Mouse (Mus musculus): ENCODE data around the gene Lactb.
"Not testable (repeated sequence)": the region's sequence is repeated elsewhere in the genome, so short reads cannot be mapped to it uniquely, and the experiment has no call there.

The Lactb gene

DNA sequence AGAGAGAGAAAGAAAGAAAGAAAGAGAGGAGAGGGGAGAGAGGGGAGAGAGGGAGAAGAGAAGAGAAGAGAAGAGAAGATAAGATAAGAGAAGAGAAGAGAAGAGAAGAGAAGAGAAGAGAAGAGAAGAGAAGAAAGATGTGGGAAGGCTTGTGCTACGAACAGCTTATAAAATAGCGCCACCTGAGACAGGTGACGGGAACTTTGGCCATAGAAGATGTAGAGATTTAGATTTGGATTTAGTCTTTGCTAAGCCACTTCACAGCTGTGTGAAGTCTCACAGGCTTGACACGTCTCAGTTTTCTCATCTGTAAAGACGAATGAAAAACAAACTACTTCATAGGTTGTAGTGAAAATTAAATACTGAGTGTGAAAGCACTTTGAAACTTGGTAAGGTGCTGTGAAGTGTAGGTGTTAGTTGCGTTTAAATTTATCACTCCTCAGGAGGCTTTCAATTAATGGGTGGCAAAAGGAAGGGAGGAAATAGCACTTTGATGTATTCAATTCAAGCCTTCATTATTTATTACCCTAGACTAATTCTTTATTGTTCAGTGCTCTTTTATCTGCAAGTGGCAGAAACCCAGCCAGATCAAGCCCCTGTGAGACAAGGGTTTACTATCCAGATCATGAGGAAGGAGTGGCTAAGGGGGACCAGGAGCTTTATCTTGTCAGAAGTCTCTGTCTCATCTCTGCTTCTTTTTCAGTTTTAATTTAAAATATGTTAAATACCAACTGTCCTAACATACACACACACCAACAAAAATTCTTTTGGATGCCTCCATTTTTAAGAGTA is 54.6 kb downstream of the Lactb start:
- DNase-seq (ENCODE audit: low spot score in 2 of 2): no peak

DNA sequence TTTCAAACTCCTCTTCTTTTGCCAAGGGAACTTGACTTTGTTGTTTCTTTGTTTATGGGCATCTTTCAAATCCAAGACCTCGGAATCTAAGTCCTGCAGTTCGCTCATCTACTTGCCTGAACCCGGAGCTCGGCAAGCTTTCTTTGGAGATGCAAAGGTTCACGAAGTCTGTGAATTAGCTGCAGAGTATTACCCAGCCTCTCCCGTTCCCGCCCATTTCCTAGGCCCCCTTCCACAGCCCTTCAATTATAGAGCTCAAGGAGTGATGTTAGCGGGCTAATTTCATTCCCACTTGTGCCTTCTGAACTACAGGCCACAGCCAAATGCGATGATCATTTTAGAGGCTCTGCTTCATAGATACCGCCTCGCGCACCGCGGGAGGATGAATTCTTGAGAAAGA is 55.3 kb downstream of the Lactb start:
- no peak for DNase-seq (ENCODE audit: low spot score in 2 of 2)

DNA sequence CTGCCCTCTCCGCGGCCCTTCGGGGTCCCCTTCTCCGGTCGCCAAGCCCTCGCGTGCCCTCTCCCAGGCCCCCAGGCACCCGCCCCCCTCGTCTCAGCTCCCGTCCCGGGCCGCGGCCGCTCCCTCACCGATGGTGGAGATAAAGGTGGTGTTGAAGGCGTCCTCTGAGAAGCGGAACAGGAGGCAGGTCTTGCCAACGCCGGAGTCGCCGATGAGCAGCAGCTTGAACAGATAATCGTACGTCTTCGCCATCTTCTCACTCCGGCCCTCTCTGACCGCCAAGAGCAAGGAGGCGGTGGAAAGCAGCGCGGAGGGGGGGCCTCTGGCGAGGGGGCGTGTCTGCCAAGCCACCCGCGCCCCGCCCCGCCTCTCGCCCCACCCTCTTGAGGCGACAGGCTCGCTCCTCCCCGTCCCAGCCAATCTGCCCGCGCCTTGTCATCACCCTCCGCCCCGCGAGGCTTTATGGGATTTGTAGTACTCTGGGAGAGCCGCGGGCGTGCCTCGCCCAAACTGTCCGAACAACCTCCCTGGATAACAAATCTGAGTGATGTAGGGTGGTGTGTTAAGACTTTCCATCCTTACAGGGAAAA is 55.8 kb downstream of the Lactb start, which contains the start of gene Rab8b:
Rab8b (minus strand) TSS at position 306 of the 590 bp plus-strand sequence.
- DNase-seq (ENCODE audit: low spot score in 2 of 2): peak; percentile 84 to 96

- no peak for DNase-seq (ENCODE audit: low spot score in 2 of 2)
Measured at GRCm38 (mm10) chr9:66918672-66919330, 56.5 kb downstream of the Lactb start.

DNA sequence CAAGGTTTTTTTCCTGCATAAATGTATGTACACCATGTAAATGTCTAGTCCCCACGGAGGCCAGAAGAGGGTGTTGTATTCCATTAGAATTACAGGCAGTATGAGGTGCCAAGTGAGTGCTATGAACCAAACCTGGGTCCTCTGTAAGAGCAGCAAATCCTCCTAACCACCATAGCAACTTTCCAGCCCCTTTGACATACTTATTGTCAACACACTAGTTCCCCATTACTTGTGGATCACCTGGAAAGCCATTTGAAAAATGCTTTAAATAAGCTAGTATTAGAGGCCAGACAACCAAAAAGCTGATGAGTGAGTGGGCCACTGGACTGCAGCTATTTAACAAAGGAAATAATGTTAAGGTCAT is 57.4 kb downstream of the Lactb start:
- no peak for DNase-seq (ENCODE audit: low spot score in 2 of 2)

- no peak for DNase-seq (ENCODE audit: low spot score in 2 of 2)
Measured at GRCm38 (mm10) chr9:66917216-66917891, 57.9 kb downstream of the Lactb start.

DNA sequence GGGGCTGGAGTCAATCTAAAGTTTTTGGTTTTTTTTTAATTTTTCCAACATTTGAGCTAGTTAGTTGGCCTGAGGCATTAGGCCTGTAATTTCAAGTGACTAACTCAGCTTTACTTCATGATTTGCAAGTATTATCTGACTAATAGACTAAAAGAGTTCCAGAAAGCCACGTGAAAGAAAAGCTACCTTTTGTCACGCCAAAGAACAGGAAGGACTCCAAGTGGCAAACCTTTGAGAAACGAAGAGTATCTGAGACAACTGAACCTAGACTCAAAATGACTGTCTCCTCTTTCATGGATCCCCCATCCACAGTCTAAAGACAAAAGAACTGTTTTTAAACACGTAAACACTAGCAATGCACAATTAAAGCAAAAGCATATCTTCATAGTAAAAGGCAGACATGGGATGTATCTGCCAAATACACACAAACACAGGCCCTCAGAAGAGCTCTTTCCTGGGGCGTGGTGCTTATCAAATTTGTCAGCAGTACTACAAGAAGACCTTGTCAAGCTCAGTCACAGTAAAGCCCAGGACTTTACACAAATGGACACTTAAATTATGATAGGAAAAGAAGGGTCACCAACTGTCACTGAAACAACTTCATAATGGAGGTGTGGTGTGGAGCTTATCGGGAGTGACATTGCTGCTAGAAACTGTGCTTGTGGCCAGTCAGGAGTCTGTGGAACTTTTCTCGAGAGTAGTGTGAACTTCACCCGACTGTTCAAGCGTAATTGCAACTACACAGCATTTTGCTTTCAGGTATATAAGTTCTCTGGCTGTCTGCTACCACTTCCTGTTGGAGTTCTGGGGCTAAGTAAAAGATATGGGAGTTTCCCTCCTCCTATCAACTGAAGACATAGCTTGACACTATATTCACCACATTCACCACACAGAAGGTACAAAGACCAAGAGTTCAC is 59.2 kb downstream of the Lactb start:
- no peak for DNase-seq (ENCODE audit: low spot score in 2 of 2)

GRCm38 (mm10) chr9:66915401-66915800 is 59.9 kb downstream of the Lactb start:
- DNase-seq (ENCODE audit: low spot score in 2 of 2): no peak

DNA sequence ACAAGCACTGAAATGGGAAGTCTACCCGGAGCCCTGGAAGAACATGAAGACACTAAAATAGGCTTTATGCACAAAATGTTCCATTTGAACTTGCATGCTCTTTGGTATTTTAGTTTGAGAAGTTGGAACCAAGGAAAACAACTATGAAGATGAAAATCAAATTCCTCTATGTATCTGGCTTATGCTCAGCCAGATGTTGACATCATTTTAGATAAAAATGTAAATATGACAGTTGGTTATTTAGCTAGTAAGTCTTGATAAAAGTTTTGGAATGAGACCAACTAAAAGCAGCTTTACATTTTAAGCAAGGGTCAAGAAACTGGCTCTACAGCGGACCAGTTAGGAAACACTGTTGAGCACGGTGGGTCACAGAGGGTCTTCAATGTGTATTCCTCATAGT is 60.7 kb downstream of the Lactb start:
- no peak for DNase-seq (ENCODE audit: low spot score in 2 of 2)

- DNase-seq (ENCODE audit: low spot score in 2 of 2): not testable (repeated sequence)
Measured at GRCm38 (mm10) chr9:66913254-66913934, 61.9 kb downstream of the Lactb start.

DNA sequence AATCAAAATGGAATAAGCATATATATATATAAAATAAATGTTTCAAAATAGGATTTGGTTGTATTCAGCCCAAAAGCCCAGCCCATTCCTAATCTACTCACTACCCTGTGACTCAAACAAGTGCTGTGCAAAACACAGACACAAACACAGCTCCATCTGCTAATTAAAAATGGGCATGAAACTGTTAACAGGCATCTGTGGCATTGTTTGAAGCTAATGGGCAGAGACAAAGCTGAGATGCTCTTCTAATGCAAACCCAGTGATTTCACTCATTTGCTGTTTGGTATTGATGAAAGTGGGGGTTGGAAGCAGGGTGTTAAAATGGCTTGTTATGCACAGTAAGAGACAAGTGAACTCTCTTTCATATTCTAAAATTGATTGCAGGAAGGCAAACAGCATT is 63.0 kb downstream of the Lactb start:
- DNase-seq (ENCODE audit: low spot score in 2 of 2): no peak

GRCm38 (mm10) chr9:66910677-66911076 is 64.6 kb downstream of the Lactb start:
- no peak for DNase-seq (ENCODE audit: low spot score in 2 of 2)

DNA sequence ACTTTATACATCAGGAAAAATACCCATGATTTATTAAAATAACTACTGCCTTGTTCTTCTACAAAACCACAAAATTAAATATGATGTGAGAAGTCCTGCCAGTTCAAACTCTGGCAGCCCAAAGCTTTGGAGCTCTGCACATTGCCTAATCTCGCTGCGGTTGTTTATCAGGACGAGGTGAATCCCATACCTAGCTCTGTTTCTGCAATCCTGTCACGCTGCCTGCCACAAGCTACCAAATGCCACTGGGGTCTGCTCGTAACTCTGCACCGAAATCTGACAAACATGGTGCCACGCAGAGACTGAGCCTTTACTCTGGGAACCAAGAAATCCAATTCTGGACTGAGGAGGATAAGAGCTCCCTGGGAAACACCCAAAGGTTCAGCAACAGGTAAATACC is 65.4 kb downstream of the Lactb start:
- no peak for DNase-seq (ENCODE audit: low spot score in 2 of 2)

DNA sequence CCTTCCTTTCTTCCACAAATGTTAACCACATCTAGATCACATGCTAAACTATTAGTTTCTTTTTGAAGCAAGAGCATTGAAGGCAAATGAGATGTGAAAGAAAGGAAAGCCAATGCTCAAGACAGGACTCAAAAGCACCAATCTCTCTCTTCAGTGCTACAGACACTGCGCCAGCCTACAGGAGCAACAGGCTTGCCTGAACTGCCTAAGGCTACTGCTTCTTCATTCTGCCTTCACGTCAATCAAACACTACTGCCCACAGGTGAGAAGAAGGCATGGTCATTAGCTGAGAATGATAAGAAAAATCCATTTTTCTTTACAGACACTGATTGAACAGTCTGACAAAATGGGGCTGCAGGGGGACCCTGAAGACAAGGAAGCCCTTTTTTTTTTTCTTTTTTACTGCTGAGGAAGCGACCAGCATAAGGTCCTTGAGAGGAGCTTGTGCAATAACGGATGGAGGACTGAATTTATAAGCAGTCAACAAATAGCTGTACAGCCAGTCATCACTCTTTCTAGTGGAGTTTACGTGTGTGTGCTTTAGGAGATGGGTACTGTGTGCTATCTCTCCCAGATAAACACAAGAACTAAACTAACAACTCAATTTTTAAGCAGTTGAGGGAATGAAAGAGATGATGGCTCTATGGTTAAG is 67.4 kb downstream of the Lactb start:
- DNase-seq (ENCODE audit: low spot score in 2 of 2): no peak

- DNase-seq (ENCODE audit: low spot score in 2 of 2): no peak
Measured at GRCm38 (mm10) chr9:66907126-66907525, 68.2 kb downstream of the Lactb start.

- DNase-seq (ENCODE audit: low spot score in 2 of 2): no peak
Measured at GRCm38 (mm10) chr9:66905990-66906389, 69.3 kb downstream of the Lactb start.
